Mouse (Mus musculus): ENCODE results near the gene Mtif3.
"Not testable (repeated sequence)": the region's sequence is repeated elsewhere in the genome, so short reads cannot be mapped to it uniquely, and the experiment has no call there.

Mtif3 gene

GRCm38 (mm10) chr5:146948508-146949088, 15.0 kb downstream of the Mtif3 start, which contains the start of gene Gtf3a:
Gene Gtf3a, plus strand, starts transcription at chr5:146948657.
- peak; percentile 77 to 78 for DNase-seq

- no peak for DNase-seq
These were observed 15.5 kb downstream of the Mtif3 start for GRCm38 (mm10) chr5:146948041-146948507.

GRCm38 (mm10) chr5:146947497-146947896, 16.1 kb downstream of the Mtif3 start:
- DNase-seq, result no peak

- DNase-seq, result no peak
These were observed 16.9 kb downstream of the Mtif3 start for GRCm38 (mm10) chr5:146946682-146947081.

GRCm38 (mm10) chr5:146944568-146944967, 19.0 kb downstream of the Mtif3 start:
- DNase-seq, result no peak

- DNase-seq, result no peak
These were observed 20.6 kb downstream of the Mtif3 start for GRCm38 (mm10) chr5:146942965-146943364.

- not testable (repeated sequence) for DNase-seq
These were observed 21.7 kb downstream of the Mtif3 start for GRCm38 (mm10) chr5:146941939-146942338.

- DNase-seq, result peak in 1 of 2 experiments; percentile 51
These were observed 23.4 kb downstream of the Mtif3 start for GRCm38 (mm10) chr5:146940219-146940618.

- no peak for DNase-seq
These were observed 24.3 kb downstream of the Mtif3 start for GRCm38 (mm10) chr5:146939109-146939796.

- DNase-seq, result no peak
These were observed 25.8 kb downstream of the Mtif3 start for GRCm38 (mm10) chr5:146937541-146938503.

GRCm38 (mm10) chr5:146933466-146933865, 30.1 kb downstream of the Mtif3 start:
- DNase-seq, result no peak

- no peak for DNase-seq
These were observed 31.6 kb downstream of the Mtif3 start for GRCm38 (mm10) chr5:146931904-146932553.

GRCm38 (mm10) chr5:146931422-146931821, 32.2 kb downstream of the Mtif3 start:
- no peak for DNase-seq

- no peak for DNase-seq
These were observed 36.9 kb downstream of the Mtif3 start for GRCm38 (mm10) chr5:146926673-146927072.

- no peak for DNase-seq
These were observed 40.1 kb downstream of the Mtif3 start for GRCm38 (mm10) chr5:146923547-146923946.

GRCm38 (mm10) chr5:146921224-146921623, 42.4 kb downstream of the Mtif3 start:
- DNase-seq, result no peak

GRCm38 (mm10) chr5:146920314-146921161, 43.1 kb downstream of the Mtif3 start:
- no peak for DNase-seq

- DNase-seq, result no peak
These were observed 43.7 kb downstream of the Mtif3 start for GRCm38 (mm10) chr5:146919874-146920273.

GRCm38 (mm10) chr5:146917357-146917756, 46.2 kb downstream of the Mtif3 start:
- not testable (repeated sequence) for DNase-seq

GRCm38 (mm10) chr5:146916806-146917205, 46.8 kb downstream of the Mtif3 start:
- no peak for DNase-seq

GRCm38 (mm10) chr5:146916273-146916672, 47.3 kb downstream of the Mtif3 start:
- DNase-seq, result no peak

All from cerebellum, postnatal 36 days (tissue).